In the genomic region with DNA sequence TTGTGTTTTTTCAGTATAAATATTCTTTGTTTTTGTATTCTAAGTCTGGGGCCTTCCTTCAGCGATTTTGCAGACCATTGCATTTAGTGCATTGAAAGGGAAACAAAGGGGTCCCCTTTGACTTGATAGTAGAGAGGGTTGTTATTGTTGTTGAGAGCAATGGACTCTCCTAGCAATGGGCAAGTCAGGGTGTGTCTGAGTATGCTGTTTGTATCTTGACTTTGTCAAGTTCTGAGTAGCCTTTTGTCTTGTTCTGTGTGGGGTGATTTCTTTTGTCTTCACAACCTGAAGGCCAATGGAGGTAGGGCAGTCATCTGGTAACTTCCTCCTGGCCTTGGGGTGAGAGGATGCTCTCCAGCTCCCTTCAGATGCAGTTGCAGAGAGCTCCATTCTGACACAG, we compare ENCODE assay signal across 3 mouse cellular contexts.
DNase-seq lines count a peak whose midpoint lies in the region.

No protein-coding gene starts in this region.

- DNase-seq in ES-CJ7 (ENCODE audit: low read depth, low spot score), result peak; percentile 60
- DNase-seq in R1 (ENCODE audit: low read depth, low spot score), result peak; percentile 74
- DNase-seq in ZHBTc4 (ENCODE audit: low read depth, low spot score), result peak; percentile 71
